Mouse (Mus musculus): ENCODE data around the gene Tfap2c. TPM values are rescaled to one million over a fixed set of nuclear protein-coding genes. Genes with fewer than 3 reads are reported as not detected.

The Tfap2c gene
- under 1 TPM; 0.12 to 0.16 (median 0.13) TPM for total RNA-seq (2022)

DNA sequence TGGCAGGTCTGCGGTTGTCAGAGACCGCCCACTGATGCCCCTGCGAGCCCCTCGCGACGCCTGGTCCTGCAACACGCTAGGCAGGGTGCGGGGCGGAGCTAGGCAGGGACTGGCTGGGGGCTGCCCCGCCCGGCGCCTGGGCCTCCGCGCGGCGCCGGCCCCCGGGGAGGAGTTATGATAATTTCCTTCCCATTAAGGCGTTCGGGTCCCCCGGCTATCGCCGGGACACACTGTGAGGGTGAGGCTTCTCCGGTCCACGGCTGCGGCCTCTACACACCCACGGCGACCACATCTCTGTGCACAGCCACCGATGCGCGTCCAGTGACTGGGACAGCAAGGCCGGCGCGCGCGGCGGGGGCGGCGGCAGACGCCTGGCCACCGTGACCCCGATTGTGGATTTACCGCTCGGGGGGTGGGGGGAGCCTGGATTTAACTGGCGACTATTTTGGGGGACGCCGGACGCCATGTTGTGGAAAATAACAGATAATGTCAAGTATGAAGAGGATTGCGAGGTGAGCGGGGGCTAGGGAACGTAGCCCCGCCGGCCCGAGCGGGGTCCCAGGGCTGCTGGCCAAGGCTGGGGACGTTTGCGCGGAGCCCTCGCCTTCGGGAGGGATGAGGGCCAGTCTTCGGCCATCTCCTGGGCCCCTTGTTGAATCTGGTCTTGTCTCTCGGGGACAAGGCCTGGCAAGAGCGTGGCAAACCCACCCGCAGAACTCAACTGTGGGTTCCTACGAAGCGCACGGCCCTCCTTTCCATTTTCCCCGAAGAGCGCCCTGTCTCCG, at the start of gene Tfap2c:
Gene Tfap2c (plus strand): TSS at position 223 of the 785 bp plus-strand sequence.
- no peak for DNase-seq (ENCODE audit: low spot score in 2 of 2)

DNA sequence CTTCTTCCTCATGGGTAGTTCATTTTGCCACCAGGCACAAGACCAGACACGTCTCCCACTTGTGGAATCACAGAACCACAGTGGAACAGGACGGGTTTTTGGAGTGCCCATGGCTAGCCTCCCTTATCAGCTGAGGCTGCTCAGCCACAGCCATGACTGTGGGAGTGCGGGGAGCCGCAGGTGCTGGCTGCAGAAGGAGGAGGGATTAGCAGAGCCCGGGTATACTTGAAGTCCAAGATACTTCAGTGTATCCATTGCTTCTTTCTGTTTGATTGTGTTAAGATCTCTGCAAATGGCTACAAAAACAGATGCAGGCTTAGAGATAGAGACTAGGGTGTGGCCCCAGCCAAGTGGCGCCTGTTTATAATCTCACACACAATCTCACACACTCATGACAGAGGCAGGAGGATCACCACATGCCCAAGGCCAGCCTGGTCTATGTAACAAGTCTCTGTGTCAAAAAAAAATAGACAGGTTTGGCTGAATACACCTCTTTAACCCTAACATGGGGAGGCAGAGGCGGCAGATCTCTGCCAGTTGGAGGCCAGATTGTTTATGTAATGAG, 48.6 kb upstream of the Tfap2c start:
- no peak for DNase-seq (ENCODE audit: low spot score in 2 of 2)

DNA sequence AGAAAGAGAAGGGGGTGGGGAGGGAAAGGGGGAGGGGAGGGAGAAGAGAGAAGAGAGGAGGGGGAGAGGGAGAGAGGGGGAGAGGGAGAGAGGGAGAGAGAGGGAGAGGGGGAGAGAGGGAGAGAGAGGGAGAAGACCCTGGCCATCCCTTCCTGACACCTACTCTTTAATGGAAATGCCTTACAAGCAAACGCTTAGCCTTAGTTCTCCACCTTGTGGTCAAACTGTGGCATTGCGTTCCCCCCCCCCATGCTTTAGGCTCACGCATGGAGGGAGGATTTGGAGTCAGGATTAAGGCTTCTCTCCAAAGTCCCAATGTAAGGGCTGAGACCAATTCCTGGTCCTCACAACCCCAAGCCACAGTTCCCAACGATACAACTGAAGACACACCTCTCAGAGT, 48.1 kb upstream of the Tfap2c start:
- DNase-seq (ENCODE audit: low spot score in 2 of 2) = no peak

DNA sequence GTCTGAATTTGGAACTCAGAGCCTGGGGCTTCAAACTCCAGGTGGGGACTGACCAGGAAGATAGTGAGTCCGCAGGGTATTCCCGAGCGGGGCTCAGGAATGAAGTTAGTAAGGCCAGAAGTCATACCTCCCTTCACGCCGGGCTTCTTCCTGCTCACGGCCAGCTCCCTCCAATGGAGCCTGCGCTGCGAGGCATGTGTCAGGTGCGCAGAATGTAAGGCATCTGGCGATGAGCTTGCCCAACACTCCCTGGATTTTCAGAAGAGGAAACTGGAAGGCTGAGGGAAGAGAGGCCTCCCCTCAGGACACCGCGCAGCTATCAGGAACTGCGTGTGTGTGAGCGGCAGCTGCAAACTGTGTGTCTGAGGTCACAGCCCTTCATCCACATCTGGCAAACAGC, 47.2 kb upstream of the Tfap2c start:
- no peak for DNase-seq (ENCODE audit: low spot score in 2 of 2)

DNA sequence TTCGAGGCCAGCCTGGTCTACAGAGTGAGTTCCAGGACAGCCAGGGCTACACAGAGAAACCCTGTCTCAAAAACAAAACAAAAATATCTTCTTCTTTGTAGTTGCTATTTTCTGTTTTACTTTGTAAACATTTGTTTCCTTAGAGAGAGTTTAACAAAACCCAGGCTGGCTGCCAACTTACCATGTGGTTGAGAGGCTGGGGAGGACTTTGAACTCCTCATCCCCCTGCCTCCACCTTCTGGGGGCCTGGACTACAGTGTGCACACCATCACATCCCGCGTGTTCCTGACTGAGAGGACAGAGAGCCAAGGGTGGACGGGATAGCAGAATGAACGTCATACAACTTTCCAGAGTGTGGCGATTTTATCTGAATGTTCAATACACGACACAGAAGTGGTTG, 43.3 kb upstream of the Tfap2c start:
- DNase-seq (ENCODE audit: low spot score in 2 of 2) = no peak

DNA sequence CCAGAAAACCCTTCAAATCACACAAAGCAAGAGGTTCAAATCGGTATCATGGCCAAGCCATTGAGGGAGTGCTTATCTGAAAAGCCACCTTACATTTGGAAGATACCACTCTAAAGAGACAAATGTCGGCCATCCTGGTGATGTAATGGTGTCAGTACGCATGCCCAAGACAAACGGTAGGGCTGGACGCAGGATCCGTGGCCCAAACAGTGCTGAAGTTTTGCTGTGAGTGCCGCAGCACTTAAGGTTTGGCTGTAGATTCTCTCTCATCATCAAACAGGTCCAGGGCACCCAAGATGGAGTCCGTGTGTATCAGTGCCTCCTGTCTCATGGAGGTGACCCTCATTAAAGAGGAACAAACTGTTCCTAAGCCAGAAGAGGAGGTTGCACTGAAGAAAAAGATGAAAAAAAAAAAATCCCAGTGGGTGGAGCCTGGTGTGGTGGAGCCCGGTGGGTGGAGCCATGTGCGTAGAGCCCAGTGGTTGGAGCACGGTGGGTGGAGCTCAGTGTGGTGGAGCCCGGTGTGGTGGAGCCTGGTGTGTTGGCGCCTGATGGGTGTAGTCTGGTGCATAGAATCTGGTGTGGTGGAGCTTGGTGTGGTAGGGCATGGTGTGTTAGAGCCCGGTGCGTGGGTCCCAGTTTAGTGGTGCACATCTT, 39.2 kb upstream of the Tfap2c start:
- DNase-seq (ENCODE audit: low spot score in 2 of 2) = no peak

DNA sequence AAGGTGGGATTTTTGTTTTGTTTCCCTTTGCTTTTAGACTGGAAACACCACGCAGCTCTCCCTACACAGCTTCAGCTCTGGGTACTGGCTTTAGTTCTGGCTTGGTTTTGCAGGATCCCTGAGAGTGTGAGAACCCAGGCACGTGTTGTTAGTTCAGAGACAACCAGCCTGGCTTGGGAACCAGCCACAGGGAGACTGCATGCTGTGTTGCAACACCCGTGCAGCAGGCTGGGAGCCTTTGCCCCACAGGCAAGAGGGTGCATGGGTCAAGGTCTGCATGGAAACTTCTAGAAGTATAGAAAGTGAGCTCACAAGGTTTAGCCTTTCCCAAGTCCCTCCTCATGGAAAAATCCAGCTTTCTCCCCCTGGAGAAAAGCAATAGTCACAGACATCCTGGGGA, 38.5 kb upstream of the Tfap2c start:
- no peak for DNase-seq (ENCODE audit: low spot score in 2 of 2)

DNA sequence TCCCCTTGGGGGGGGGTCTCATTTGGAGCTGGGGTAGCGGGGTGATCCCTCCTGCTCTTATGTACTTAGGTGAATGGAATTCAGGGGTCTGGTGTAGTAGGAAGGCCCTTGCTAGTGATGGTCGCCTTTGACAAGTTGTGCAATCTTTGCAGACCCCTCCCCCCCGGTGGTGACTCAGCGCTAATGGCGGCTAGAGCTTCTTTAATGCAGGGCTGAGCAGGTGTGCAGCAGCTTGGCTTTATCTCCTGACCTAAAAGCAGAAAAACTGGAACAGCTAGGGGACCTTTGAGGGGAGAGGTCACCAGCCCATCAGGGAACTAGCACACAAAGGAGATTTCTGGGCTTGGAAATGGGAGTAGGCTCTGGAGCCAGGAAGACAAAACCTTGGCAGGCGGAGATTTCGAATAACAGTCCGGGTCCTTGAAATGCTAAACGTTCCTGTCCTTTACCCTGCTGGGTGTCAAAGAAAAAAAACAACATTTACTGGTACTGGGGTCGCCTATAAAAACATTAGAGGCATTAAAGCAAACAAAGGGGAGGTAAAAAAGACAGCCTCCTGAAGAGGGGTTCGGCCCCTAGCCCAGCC, 32.9 kb upstream of the Tfap2c start:
- DNase-seq (ENCODE audit: low spot score in 2 of 2) = no peak

DNA sequence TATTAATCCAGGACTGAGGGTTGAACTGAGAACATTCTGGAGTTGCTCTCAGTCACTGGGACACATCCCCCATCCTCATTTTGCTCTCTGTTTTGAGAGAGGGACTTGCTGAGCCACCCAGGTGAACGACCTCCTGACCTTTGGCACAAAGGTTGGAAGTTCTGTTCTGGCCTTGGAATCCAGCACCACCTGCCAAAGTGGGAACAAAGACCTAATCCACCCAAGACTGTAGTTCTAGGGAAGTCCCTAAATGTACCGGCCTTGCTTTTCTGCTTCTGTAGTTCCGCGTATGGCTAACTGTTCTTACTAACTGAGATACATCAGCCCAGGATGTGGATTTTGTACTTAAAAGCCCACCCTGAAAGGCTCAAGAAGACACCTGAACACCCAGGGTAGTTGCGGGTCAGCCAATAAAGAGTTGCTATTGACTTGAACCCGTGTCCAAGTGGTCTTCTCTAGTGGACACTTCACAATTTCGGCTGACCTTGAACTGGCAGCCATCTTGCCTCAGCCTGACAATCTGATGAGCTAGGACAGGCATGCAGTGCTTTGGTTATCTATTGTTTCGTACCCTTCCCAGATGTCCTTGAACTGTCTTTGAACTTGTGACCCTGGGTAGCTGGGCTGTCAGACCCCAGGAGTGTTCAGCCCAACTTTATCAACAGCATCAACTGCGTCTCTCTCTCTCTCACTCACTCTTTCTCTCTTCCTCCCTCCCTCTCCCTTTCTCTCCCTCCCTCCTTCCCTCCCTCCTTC, 28.6 kb upstream of the Tfap2c start:
- DNase-seq (ENCODE audit: low spot score in 2 of 2) = no peak

DNA sequence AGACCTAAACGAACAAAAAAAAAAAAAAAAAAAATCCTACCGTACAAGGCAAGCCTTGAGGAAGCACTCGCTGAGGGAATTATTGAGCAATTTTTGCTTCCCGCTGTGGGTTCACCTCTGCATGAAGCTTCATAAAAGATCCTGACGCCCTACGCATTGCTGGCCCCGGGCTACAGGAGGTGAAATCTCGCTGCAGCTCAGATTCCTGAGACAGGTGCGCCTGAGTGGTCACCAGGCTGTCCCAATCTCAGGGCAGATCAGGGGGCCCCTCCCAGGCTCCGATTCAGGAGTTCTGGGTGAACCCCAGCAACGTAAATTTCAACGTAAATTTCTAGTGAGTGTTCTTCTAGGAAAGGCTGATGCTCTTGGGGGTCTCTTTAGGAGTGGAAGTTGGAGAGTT, 26.9 kb upstream of the Tfap2c start:
- DNase-seq (ENCODE audit: low spot score in 2 of 2) = no peak

DNA sequence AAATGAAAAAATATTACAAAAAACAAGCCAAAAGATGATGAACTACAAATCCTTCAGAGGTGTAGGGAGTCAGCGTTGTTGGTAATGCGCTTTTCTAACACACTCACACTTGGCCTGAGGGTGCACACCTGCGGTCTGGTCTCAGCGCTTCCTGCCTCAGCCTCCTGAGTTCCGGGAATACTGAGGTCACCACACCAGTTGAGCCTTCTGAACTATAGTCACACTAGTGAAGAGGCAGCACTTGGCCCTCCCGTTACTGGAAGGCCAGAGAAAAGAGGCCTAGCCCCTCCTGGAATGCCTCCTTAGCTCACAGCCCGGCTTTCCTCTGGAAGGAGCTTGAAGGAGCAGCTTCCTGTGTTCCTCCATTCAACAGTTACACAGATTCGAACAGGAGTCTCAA, 22.2 kb upstream of the Tfap2c start:
- DNase-seq (ENCODE audit: low spot score in 2 of 2) = no peak

DNA sequence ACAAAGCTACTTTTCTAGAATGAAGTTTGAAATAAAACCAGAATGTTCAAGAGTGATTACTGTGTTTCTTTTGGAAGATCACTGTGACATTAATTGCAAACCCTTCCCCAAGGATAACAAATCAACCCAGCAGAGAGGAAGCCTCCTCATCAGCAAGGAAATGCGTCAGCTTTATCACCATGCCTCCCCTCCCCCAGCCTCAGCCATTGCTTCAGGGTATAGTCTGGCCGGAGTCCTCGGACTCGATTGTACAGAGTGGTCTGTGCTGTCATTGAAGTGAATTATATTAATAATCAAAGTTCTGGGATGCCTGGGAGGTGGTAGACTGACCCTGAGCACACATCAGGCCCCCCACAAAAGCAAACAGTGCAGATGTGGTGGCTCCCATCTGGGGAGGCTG, 5.4 kb upstream of the Tfap2c start:
- DNase-seq (ENCODE audit: low spot score in 2 of 2) = no peak

DNA sequence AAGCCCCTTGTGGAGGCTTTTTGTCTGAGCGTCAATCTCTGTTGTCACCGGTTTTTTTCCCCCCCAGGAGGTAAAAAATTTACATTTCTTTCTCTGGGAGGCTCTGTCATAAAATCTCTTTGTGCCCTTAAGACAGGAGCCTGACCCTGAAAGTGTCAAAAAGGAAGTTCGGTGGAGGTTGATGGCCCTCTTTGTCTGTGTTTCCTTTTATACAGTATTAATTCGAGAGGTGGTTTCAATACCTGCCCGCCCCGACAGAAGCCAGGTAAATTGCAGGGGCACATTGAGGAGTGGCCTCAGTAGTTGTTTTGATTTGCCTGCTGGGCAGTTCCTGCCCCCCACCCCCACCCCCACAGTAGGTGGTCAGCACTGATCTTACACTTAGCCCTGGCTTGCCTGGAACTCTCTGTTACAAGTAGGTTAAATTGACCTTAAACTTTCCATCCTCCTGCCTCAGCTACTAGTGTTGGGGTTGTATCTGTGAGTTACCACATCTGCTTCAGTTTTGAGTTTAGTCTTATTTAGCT, 4.7 kb upstream of the Tfap2c start:
- no peak for DNase-seq (ENCODE audit: low spot score in 2 of 2)

DNA sequence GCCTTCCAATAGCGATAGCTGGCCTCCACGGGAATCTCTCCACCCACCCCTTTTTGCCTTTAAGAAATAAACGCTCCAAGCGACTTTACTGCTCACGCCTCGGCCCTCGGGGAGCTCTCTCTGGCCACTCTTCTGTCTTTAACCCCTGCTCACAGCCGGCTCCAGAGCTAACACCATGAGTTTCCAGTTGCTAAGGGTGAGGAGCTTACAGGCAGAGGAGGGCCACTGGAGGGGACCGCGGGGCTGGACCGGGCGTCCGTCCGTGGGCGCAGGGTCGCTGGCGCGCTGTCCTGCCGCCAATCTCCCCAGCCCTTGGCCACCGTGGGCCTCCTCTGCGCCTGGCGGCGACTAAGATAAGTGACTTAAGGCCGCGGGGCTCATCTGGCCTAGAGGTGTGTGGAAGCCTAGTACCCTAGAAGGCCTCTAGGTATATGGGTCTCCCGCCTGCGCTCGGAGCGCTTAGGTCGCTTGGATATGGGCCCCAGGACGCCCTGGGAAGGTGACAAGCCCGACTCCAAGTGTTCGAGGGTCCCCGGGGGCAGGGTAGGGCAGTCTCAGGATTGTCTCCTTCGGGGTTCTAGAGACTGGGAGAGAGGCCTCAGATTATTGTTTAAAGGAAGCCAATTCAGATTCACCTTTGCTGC, 3.7 kb upstream of the Tfap2c start:
- DNase-seq (ENCODE audit: low spot score in 2 of 2) = no peak

DNA sequence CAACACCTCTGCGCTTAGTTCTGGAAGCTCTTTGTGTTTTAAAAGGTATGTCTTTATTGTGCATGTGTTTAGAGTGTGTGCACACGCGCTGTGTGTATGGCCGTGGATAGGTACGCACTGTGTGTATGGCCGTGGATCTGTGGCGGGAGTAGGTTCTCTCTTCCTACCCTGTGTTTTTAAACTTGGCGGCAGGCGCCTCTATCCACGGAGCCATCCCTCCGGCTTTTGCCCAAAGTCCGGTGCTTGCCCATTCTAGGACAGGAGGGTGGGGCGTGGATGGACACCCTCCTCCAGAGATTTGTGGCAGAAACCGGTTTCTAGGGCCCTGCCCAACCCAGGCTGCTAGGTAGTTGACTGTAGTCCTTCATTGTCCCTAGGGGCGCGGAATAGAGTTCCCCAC, 2.8 kb upstream of the Tfap2c start:
- DNase-seq (ENCODE audit: low spot score in 2 of 2) = no peak

DNA sequence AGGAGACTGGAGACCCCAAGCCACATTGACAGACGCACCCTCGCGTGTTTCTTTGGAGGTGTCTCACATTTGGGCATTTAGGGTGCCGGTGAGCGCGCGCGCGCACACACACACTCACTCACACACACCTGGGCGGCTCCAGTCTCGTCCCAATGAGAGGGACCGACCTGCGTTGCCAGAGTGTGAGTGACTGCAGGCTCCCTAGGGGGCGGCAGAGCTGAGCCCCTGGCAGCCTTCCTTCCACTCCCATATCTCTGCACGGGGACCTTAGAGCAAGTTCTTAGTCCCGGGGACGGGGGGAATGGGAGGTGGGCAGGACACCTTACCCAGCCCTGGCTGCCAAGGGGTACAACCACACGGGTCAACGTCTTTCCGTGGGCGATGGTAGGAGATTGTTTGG, 2.3 kb upstream of the Tfap2c start:
- DNase-seq (ENCODE audit: low spot score in 2 of 2) = no peak

DNA sequence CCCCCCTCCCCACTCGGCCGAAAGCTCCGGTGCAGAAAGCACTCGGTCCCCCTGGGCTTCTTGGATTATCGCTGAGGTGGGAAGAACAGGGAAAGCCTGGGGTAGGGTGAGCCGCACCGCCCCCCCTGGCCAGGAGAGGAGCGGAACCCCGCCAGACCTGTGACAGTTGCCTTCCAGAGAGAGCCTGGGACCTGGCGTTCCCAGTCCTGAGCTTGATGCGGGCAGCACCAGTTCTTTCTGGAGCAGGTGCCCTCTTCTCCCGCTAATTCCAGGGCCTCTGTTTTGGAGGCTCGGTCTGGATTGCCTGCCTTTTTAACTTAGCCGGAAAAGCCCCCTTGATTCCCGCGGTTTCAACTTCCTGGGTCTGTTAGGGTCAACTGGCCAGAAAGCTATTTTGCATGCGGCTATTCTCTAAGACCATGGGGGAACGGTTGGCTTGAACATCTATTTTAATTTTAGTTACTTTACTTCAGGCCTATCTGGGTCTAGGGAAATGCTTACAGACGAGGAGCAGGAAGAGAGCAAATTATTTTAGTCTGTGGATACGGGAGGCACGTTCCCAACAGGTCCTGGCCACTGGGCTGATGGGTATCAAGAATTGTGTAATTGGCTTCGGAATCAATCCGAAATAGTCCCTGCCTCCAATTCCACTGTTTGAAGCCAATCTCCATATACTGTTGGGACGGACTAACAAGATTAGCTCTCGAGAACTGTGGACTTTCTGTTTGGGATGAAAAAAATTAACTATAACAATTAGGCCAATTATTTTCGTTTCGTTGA, 1.4 kb upstream of the Tfap2c start:
- no peak for DNase-seq (ENCODE audit: low spot score in 2 of 2)

DNA sequence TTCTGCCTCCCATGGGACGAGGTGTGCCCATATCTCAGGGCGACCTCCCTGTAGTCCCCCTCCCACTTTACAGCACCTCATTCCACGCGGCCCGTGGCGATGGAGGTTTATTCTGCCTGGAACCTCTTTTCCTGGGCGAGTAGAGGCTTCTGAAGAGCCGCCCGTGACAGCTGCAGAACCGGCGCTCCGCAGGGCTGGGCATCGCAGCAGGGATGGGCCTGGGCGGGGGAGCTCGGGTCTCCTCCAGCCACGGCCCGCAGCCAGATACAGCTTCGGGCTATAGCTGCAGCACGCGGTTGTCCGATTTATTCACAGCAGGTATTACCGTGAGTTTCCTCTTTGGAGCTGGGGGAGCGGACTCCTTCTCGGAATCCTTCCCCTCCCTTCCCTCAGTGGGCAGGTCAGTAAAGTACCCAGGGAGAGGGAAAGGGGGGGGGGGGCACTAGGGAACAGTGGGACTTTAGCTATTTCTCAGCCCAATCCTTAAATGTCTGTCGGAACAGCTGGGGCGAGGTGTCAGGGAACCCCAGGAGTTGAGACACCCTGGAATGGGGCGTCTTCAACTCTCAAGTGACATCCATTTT, 629 bp upstream of the Tfap2c start:
- no peak for DNase-seq (ENCODE audit: low spot score in 2 of 2)

DNA sequence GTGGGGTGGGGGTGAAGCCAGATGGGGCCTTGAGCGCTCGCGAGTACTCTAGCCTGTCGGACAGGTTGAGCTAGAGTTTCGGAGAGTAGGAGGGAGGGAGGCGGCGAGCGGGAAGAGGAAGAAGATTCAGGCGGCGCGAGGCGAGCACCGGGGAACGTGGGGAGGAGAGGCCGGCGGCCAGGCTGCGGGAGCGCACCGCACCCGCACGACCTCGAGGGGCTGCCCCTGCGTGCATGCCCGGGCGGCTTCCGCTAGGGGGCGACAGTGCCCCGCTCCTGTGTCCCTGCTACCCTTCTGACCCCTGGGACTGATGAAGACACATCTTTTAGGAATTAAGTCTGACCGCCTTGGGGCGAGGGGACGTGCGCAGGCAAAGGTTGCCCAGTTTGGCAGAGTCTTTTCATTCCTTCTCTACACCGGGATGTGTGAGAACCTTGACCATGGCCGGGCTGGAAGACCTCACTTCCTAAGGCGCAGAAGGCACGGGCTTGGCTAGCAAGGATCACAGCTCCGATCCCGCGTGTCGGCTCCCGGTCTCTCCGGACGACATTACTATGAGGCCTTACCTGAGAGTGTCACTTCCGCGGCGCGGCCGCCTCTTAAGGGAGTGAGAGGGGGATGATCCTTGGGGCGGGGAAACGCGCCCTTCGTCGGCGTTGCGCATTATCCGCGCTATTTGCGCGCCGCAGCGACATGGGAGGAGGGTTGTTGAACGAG, 1.1 kb downstream of the Tfap2c start:
- peak in 1 of 2 experiments; percentile 44 for DNase-seq (ENCODE audit: low spot score in 2 of 2)

Data from left cerebral cortex, adult 8-10 months (tissue).